Mouse (Mus musculus): ENCODE results near the gene Cers4.
A peak's percentile ranks its signal among the peaks of the same experiment; 100 is the strongest.

Cers4 gene

DNA sequence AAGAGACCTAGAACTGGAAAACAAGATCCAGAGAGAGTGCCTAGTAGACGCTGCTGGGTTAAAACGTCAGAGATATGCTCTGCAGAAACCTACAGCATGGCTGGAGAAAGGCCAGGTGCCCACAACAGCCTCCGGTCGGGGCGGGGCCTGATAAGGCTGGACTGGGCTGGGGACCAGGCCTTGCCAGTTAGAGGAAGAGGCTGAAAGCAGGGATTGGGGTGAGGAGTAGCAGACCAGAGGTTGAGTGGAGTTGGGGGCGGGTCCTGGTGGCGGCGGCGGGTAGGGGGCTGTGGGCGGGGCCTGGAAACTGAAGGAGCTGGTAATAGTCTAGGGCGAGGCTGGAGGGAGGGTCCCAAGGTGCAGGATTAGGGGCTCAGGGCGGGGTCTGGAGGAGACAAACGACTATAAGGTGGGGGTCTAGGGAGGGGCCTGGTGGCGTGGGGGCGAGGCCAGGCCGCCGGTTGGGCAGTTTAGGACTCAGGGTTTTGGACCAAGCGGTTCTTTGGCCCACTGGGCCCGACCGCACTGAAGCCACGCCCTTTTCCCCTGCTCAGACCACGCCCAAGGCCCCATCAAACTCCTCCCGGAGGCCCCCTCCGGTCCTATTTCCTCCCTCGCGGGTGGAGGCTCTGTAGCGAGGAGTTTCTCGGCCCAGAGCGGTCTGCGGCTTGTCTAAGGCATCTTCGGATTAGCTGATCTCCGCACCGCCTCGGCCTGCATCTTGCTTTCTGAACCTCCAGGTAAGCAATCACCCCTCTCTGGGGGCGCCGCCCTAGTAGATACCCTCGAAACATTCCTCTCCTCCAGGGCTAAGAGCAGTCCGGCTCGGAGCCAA lies at the start of gene Cers4:
Gene Cers4, plus strand, starts transcription at position 176 of the 835 bp plus-strand sequence.
- DNase-seq (ENCODE audit: low spot score), result peak; percentile 48

DNA sequence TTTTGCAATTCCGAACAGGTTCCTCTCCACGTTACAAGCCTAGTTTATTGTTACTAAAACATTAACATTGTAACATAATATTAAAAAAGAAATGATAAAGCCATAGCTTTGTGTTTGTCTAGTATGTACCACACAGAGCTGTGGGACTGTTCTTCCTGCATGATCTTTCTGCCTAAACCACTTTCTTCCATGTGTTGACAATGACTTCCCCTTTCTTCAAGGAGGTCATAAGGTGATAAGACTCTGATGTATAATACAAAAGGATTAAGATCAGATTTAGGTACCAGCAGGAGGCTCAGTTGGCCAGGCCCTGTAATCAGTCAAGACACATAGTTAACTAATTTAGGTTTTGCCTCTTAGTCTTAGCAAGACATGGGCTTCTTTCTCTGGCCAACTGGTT lies 34.7 kb upstream of the Cers4 start:
- no peak for DNase-seq (ENCODE audit: low spot score)

DNA sequence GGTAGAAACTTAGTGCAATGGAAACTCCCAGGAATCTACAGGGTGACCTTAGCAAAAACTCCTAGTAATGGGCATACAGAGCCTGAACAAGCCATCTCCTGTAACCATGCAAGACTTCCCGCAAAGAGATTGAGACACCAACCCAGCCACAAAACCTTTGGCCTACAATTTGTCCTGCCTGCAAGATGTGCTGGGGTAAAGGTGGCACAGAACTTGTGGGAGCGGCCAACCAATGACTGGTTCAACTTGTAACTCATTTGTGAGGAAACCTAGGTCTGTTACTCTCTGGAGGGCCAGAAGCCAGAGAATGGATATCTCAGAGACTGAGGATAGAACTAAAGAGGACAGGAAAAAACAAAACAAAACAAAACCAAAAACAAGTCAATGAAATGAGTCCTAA lies 29.8 kb upstream of the Cers4 start:
- DNase-seq (ENCODE audit: low spot score), result no peak

DNA sequence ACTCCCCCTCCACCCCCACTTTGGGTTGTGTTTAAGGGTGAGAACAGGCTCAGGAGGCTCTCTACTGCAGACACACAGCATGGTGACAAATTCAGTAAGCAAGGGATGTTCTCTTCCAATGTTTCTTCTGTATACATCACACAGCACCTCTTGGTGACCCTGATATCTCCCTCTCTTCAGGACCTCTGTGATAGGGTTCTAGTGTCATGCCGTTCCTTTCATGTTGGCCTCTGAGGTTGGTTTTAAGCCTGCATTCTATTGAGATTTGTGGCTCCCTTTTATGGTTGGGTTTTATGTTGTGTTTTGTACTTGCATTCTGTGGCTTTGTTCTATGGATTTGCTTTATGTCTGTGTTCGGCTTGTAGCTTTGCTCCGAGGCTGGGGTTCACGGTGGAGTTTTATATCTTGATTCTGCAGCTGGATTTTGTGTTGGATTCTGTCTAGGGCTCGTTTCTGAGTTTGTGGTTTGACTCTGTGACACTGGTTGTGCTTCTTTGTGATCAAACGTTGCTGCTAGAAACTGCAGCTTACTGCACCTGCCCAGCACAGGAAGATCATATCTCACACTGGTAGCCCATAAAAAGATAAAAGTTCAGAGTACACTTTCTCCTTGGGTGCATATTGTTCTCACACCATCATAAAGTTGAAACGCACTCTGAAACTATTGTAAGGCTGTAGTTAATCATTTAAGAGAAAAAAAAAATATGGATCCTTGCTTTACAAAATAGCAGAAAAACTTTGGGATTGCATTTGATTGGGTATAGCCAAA lies 18.2 kb upstream of the Cers4 start:
- no peak for DNase-seq (ENCODE audit: low spot score)

DNA sequence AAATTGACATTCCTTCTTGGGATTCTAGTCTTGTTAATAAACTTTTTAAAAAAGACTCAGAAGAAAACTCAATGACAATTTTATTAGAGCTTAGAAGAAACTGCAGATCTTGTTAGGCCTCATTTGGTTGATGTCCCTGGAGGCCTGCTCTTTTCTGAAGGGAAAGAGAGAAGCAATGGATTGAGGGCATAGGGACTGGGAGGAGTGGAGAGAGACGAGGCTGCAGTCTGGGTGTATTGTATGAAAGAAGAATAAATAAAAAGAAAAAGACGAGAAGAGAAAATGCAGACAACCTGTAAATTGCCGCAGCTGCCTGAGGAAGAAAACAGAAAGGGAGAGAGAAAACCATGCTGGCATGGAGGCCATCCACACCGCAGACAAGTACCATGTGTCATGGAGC lies 11.7 kb upstream of the Cers4 start:
- no peak for DNase-seq (ENCODE audit: low spot score)

DNA sequence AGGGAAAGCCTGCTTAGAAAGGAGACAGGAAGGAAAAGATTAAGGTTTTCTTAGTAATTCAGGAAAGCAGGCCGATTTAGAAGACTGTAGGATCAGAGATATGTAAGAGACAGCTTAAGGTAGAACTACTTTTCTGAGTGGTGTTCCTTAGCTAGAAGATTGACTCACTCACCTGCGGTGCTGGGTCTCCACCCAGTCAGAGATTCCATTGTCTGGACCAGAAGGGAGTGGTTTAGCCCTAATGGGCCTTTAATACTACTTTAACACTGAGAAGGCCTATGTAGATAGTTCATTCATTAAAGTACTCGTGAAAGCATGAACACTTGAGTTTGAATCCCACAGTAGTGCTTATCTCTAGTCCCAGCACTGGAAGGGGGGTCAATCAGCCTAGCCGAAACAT lies 11.2 kb upstream of the Cers4 start:
- no peak for DNase-seq (ENCODE audit: low spot score)

DNA sequence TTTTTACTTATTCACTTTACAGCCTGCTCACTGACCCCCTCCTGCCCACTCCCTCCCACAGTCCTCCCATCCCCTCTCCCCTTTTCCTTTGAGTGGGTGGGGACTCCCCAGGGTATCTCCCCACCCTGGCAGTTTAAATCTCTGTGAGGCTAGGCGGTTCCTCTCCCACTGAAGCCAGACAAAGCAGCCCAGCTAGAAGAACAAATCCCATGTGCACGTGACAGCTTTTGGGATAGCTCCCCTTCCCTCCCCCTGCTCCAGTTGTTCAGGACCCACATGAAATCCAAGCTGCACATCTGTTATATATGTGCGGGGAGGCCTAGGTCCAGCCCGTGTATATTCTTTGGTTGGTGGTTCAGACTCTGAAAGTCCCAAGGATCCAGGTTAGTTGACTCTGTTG lies 10.3 kb upstream of the Cers4 start:
- DNase-seq (ENCODE audit: low spot score), result no peak

DNA sequence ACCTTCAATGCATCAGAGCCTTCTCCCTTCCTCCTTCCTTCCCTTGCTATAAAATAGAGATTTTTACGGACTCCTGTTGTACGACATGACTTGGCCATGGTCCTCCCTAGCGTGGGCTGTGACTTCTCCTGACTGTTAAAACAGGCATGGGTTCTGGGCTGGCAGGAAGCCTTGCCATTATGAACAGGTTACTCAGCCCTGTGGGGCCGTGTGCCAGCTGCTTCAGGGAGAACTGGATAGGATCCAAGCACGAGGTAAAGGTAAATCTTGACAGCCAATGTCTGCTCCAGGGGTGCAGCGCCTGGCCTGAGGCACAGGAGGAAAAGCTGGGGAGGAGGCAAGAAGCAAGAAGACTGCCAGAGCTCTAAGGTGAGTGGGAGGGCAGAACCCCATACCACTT lies 9.5 kb upstream of the Cers4 start:
- DNase-seq (ENCODE audit: low spot score), result peak; percentile 10

DNA sequence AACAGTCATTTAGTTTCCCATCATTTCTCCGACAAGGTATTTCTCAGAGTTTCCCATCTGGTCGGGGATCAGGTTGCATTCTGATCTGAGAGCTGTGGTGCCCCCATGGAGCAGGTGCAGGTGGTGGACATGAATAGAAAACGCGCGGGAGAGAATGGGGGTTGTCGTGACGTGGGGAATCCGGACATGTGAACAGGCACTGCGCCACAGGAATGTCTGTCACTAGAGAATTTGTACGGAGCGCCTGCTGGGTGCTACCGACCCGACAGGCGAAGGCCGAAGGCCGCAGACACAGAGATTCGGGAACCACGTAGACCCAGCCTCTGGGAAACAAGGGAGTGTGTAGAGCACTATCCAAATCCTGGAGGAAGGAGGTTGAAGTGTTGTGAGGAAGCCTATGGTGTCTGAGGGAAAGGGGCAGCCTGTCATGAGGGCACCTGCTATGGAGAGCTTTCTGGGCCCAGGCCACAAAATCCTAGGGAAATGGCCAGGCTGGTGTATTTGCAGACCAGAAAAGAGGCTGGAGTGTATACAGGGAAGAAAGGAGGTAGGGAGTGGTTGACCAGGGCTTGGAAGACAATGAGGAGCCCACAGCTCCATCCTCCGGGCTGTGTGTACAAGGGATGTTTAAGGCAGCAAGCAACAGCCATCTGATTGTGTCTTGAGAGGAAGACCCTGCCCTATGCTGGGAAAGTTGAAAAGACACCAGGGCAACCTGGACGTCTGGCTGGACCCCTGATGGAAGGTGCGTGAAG lies 1.0 kb downstream of the Cers4 start:
- DNase-seq (ENCODE audit: low spot score), result no peak

DNA sequence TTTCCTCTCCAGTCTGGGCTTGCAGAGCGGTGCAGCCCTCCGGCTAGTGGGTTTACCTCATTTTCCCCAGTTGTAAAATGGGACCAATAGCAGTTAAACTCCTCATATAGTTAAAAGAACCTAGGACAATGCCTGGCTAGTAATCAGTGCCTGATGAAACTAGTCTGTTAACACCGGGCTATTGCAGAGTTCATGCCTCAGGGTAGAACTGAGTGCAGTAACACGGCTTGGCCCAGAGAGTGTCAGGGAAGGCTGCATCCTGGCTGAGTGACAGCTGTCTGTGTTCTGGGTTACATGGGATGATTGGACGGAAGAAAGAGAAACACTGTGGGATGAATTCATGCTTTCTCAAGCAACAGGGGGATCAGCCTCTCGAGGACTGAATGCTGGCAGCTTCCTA lies 3.1 kb downstream of the Cers4 start:
- no peak for DNase-seq (ENCODE audit: low spot score)

DNA sequence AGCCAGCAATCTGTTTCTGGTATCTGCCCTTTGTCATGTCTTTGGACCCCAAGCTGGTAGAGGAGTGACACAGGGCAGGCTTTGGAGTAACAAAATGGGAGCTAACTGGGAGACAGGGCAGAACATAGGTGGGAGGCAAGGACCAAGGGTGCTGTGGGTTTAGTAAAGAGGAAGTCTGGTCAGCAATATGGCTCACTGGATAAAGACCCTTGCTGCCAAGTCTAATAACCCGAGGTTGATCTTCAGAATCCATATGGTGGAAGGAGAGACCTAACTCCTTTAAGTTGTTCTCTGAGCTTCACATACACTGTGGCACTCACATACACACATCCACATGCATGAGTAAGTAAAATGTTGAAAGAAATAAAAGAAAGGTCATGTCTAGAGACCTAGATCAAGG lies 4.8 kb downstream of the Cers4 start:
- no peak for DNase-seq (ENCODE audit: low spot score)

DNA sequence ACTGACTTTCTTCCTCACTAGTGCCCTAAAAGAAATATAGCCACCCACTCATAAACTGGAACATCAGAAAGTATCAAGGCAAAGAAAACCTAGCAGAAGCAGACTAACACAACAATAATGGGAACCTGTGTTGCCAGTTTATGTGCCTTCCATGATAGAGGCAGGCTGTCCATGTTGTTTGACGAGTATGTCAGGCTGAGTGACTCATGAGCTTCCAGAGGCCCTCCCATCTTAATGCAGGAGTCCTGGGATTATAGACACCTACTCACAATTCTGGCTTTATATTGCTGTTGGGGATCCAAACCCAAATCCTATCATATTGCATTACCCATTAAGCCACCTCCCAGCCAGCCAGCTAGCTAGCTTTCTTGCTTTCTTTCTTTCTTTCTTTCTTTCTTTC lies 12.5 kb downstream of the Cers4 start:
- DNase-seq (ENCODE audit: low spot score), result no peak

DNA sequence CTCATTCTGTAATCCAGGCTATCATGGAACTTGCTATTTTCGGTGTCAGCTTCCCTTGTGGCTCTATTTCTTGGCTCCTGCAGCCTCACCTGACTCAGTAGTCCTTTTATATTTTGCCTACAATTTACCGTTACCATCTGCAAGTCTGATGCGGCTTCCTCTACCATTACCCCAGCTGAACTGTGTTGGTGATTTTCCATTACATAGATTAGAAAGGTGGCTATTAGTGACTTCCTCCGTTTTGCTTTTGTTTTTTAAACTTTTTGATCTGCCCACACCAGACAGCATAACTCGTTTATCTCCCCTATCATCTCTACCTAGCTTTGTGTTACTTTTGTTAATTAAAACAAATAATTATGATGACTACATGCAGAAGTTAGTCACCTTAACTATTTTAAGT lies 14.7 kb downstream of the Cers4 start:
- DNase-seq (ENCODE audit: low spot score), result no peak

DNA sequence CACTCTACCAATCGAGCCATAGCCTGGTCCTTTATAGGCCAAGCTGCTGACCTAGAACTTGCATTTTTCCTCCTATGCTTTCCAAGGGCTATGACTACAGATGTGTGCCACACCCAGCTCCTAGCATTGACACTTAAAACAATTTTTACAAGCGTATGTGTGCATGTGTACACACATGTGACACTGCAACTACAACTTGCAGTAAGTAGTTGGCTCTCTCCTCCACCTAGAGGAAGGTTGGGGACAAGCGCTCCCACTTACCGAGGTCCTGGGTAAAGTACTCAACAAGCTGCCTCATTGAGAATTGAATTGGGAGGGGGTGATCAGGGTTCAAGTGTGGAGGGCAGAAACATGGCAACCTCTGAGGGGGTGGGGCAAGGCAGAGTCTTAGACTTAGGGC lies 18.0 kb downstream of the Cers4 start:
- no peak for DNase-seq (ENCODE audit: low spot score)

DNA sequence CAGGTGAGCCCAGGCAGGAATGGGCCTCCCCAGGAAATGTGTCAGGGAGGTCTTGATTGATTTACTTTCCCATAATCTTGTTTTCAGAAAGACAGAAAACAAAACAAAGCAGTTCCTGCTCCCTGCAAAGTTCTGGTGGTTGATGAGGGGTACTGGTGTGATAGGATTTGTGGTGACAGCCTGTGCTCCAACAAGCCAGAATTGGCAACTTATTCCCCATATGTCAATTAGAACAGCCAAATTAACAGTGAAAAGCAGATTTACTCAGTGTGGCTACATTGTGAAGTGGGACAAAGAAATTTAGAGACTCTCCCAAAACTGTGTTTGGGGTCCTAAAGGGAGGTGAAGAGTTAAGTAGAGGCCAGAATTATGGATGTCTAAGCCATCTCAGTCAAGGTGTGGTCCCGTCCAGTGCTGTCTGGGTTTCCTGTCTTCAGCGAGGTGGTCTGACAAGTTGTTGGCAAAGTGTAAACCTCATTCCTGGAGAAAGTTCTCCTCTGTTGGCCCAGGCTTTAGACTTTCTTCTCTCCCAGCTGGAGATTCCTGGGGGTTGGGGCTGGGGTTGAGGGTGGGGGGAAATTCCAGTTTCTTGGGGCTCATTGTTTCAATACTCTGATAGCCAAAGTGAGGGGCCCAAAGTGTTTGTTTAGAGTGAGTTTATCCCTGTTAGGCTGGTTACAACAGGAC lies 18.7 kb downstream of the Cers4 start:
- no peak for DNase-seq (ENCODE audit: low spot score)

DNA sequence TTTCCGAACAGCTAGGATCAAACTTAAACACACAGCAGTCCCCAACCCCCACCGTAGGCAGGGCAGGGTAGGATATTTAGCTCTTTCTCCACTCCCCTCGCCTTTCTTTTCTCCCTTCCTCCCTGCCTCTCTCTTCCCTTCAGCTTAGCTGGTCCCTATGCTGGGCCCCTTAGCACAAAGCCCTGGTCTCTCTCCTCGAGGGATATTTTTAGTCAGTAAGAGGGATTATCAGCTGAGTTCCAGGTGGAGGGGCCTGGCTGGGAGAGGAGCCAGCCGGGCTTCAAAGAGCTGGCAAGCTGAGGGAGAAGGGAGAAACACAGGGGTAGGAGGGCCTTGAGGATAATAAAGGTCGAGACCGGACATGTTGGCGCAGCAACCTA lies 19.3 kb downstream of the Cers4 start:
- DNase-seq (ENCODE audit: low spot score), result no peak

DNA sequence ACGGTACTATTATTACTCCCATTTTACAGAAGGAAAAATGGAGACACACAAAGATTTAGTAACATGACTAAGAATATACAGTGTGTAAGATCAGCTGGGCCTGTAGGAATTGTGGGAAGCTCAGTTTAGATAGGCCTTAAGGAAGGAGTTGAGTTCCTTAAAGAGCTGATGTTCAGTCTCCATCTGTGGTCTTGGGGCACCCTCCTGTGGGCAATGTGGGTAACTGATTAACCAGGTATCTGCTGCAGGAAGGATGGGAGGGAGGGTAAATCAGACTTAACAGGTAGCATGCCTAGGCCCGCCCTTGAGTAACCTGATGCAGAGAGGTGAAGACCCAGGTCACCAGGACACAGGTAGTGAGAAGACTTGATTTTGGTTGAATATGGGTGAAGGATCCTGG lies 23.3 kb downstream of the Cers4 start:
- no peak for DNase-seq (ENCODE audit: low spot score)

DNA sequence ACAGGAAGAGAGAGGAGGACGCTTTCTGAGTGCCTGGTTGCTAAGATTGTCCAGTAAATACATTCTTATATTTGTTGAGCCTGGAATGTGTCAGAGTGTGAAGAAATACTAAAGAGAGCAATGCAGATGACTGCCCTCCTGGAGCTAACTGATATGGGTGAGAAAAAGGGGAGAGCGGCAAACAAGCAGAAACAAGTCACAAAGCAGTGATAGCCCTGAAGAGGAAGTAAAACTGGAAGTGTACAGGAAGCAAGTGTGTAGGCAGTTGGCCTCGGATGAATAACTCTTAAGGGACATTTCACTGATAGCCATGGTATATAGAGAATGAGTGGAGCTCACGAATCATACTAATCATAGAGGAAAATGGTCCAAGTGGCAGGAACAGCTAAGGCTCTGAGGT lies 28.6 kb downstream of the Cers4 start:
- DNase-seq (ENCODE audit: low spot score), result no peak

DNA sequence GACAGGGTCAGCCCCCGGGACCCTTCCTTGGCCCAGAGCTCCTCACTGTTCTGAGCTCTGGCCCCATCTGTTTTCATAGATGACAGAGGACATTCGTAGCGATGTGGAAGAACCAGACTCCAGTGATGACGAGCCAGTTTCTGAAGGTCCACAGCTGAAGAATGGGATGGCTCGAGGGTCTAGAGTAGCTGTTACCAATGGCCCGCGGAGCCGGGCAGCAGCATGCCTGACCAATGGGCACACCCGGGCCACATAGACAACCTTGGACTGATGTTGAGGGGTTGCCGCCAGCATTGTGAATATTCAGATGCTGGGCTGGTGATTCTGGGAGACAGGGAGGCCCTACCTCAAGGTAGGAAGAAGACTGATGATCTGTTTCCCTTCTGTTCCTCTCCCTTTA lies 30.7 kb downstream of the Cers4 start:
- DNase-seq (ENCODE audit: low spot score), result no peak

All from ovary, postnatal 10 days (tissue).